Mouse (Mus musculus) 3T3-L1 (cell line): Measurements from ENCODE around the gene Dnajb5.

Source experiments
- DNase-seq: peaks from one replicate; pipeline ENCODE4 v3.0.0-alpha.2; 2015; ENCODE audit warnings: low read depth, low spot score

The Dnajb5 gene

DNA sequence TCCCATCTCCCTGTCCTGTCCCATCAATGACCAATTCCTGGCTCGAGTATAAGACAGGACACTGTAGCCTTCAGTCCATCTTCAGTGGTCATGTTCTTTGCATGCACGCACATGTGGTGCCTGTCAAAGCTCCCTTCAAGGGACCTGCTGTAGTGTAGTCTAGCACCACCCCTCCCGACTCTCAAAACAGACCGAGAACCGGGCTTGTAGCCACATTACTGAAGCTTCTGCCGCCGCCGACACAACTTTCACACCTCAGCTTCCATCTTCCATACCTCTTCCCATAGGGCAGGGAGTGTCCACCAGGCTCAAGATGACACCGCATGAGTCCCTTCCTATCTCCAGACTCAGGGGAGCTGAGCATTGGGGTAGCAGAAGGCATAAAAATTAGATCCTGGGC lies 5.4 kb upstream of the Dnajb5 start:
- no peak for DNase-seq

DNA sequence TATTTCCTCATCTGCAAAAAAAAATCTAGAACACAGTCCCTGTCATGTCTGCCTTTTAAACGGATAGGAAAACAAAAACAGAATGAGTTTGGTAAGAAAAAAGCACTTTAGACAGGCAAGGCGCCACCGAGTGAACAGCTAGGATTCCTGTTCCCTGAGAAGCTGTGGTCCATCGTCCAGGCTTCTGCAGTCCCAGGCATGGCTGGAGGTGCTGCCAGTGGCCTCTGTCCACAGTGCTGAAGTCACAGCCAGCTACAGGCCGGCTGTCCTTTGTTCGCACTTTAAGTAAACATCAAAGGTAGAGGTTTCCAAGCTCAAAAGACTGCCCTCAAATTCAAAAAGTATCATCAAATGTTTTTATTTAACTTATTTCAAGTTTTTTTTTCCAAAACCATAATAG lies 4.6 kb upstream of the Dnajb5 start:
- peak; percentile 71 for DNase-seq

DNA sequence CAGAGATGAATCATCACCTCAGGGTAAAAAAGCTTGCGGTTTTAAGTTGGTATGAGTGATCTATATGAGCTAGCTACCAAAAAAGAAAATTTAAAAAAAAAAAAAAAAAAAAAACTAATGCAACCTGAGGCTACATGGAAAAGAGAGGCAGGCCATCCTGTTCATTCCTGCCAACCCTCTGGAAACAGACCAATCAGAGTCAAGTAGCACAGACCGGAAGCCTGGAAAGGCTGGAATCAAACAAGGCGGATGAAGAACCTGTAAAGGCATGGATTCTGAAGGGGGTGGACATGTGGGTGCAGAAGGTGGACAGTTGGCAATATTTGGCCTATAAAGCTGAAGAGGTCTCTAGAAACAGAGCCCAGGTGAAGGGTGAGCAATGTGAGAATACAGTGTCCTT lies 4.2 kb upstream of the Dnajb5 start:
- DNase-seq = no peak

DNA sequence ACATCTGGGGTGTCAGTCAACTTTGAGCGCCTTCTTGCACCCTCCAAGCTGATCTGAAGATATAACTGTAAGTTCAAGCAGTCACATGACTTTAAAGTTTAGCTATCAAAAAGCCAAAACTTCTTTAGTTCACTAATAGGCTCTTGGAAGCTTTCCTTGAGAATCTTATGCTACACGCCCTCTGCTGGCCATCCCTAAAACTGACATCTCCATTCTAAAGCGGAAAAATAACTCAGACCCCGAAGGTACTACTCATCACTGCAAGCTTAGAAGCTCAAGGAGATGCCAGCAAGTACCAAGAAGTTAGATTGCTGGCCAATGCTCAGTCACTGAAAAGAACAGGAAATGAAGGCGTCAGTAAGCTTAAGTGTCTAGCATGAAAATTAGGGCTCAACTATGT lies 3.7 kb upstream of the Dnajb5 start:
- peak; percentile 79 for DNase-seq

DNA sequence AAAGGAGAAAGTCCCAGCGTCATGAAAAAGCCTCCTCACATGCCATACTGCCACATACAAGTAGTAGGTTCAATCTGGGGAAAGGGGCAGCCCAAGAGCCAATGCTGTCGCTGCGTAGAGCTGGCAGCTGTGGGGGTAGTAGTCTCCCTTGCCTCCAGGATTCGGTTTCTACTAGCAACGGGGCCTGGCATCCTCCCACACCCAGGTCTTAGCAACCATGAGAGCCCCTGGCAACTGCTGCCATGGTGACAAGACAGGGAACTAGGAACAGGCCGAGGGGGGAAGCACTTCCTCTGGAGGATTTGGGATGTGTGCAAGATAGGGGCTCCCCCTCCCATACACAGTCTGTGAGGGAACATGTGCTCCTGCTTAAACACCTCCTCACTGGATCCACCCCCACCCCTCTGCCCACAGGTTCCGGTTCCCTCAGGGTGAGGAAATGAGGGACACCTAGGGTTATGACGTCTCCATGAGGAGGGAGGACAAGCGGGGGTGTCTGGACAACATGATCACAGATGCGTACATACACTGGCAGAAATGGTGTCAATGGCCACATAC lies 2.8 kb upstream of the Dnajb5 start:
- no peak for DNase-seq

DNA sequence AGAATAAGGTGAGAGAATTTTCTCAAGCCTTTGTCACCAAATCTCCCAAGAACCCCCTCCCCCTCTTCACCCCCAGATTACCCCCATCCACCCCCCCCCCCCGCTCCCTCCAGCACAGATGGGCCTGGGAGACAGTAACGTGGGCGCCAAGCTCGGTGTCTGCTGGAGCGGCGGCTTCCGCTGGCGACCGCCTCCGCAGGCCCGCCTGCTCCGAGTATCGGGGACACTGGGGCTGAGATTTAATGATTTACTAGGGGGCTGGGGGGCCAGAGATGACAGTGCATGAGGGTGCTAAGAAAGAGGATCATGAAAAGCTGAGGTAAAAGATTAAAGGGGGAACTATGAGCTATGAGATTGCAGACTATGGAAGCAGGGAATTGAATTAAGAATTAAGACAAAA lies 1.1 kb upstream of the Dnajb5 start:
- no peak for DNase-seq

DNA sequence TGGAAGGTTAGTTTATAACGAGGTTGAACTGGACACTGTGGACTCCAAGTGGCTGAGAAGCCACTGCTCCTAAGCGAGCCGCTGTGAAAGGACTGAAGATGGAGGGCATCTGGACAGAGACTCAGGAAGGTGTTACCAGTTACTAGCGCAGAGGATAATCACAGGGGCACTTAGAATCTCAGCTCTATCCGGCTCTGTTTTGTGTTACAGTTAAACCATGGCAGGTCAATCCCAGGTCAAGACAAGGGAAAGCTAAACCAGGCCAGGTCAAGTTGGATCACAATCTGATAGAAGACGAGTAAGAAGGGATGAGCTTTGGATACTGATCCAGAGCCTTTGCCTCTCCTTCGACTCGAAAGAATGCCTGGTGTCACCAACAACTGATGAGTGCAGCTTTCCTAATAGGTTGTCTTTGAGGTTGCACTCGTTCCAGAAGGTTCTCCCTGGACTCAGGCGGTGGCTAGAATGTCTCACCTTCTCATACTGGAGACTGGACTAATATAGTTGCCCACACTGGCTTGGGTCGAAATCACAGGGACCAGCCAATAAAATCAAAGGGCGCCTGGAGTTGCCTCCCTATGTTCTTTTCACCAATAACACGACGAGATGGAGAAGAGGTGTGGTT lies 451 bp upstream of the Dnajb5 start:
- DNase-seq = no peak

DNA sequence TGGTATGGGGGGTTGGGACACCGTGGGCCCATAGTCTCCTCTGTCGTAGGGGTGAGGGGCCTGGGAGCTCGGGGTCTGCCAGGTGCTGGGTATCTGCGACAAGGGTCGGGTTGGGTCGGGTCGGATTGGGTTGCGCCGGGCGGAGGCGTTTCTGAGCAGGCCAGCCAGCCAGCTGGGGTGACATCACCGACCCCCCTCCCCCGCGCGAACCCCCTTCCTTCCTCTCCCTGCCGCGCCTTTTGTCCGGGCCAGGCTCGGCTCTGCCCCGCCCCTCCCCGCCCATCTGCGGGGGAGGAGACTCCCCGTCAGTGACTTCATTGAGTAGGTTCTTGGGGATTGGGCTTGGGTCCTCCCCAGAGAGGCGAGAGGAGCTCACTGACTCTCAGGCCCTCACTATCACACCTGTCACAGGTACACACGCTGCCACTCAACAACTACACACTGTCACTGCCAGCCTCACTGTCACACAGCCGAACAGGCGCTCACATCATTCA lies 498 bp downstream of the Dnajb5 start:
- peak; percentile 75 for DNase-seq

DNA sequence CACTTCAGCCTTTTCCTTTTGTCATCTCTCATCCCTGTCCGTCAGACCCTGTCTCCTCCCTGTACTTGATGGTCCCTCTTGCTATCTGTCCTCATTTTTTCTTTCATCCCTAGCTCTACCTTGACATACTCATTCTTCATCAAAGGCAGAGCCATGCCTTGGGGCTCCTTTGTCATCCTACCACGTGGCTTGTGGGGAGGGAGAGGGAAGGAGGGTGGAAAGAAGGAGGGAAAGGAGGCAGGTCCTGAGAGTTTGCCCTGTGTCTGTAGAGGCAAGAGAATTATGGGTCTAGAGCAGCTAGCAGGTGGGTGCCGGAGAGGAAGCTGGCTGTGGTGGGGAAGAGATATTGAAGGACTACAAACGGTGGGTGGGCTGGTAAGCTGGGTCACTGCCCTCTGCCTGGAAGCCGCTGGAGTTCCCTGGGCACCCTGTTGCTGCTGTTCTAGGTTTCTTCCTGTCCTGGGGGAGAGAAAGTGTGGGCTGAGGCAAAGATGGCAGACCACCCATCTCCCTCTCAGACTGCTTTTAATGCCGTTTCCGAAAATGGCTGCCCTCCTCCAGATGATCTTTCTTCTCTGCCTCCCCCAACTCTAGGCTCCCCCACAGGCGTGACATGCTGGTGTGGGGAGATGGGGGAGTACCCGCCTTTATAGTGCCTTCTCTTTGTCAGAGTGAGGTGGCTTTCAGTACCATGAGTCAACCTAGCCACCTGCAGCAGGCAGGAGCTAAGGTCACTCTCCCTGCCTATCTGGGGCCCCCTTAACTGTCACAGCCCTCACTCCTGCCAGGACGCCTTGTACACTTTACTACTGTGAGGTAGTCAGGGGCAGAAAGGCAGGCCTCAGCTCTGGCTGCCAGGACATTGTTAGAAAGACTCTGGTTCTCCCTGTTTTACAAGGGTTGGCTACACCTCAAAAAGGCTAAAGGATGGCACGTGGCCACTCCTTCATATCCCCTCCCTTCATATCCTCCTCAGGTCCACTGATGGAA lies 1.9 kb downstream of the Dnajb5 start:
- DNase-seq = no peak

DNA sequence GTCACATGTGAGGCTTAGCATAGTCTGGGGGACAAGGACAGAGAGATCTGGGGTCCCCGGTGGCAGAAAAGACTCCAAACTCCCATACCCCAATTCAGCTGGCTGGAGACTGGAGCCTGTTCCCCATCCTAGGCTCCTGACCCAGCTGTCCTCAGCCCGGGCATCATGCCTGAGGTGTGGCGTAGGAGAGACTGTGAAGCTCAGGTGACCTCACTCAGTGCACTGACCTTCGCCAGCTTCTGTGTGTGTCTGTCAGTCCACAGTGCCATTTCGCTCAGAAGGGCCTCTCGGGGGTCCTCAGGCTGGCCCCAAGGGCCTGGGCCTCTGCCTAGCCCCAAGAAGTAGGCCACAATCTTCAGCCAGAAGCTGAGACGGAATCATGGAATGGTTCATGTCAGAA lies 2.9 kb downstream of the Dnajb5 start:
- DNase-seq = no peak

DNA sequence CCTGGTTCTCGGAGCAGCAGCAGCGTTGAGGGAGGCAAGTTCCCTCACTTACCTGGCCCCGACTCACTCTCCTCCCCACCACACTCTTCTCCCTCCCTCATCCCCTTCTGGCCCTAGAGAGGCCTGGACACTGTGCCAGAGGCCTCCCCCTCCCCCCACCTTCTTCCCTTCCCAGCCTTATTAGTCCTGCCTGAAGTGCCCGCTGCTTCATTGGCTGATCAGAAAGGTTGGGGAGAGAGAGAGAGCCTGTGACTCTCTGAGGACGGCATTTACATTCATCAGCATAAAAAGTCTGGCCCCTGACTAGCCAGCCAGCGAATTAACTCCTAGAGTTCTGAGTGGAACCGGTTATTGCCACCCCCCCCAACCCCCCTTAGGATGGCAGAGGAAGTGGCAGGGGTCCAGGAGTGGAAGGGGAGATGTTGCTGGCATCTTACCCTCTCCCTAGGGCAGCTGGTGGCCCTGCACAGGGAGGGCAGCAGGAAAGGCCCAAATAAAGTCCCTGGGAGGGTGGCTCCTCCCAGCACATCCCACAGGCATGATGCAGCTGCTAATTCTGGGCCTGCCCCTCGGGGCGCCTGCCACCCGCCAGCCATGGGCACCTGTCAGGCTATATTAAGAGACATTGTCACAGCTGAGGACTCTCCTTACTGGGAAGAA lies 4.0 kb downstream of the Dnajb5 start:
- no peak for DNase-seq

DNA sequence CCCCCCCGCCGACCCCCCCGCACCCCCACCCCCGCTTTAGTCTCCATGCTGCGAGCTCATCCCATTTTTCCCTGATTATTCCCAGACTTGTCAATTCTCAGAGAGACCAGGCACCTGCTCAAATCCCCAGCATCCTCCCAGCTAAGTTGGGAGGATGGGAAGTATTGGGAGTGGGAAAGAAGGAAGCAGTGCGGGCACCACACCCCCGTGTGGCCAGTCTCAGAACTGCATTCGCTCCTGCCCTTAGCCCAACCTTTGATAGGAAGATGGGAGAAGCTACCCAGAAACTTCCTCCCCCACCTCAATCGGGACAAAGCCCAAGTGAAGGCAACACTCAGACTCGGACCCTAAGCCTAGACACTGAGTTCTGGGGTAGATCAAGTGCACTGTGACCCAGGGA lies 4.7 kb downstream of the Dnajb5 start:
- DNase-seq = peak; percentile 80

DNA sequence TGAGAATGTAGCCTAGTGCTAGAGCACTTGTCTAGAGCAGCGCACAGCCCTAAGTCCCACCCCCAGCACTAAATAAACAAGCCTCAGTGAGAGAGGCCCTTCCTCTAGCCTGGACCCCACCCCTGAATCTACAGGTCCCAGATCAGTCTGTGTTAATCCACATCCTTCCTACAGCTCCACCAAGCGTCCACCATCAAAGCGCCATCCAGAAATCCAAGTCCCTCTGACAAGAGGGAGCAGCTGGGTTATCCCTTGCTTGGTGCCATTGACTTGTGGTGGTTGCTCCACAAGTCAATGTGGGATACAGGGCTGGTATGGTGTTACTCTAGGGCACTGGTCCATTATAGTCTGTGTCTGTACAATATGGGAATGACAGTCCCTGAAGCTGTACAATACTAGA lies 5.6 kb downstream of the Dnajb5 start:
- no peak for DNase-seq

DNA sequence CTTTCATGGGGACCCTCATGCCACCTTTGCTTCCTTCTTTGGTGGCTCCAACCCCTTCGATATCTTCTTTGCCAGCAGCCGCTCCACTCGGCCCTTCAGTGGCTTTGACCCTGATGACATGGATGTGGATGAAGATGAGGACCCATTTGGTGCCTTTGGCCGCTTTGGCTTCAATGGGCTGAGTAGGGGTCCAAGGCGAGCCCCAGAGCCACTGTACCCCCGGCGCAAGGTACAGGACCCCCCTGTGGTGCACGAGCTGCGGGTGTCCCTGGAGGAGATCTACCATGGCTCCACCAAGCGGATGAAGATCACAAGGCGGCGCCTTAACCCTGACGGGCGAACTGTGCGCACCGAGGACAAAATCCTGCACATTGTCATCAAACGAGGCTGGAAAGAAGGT lies 7.0 kb downstream of the Dnajb5 start:
- no peak for DNase-seq

DNA sequence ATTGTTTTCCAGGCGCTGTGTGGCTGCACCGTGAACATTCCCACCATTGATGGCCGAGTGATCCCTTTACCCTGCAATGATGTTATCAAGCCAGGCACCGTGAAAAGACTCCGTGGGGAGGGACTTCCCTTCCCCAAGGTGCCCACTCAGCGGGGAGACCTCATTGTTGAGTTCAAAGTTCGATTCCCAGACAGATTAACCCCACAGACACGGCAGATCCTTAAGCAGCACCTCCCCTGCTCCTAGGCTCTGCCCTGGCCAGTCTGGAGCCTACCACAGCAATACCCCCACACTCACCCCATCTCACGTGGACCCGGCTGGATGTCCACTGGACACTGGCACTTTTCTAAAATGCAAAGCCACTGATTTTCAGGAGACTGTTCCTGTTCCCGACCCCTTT lies 7.7 kb downstream of the Dnajb5 start:
- DNase-seq = no peak

DNA sequence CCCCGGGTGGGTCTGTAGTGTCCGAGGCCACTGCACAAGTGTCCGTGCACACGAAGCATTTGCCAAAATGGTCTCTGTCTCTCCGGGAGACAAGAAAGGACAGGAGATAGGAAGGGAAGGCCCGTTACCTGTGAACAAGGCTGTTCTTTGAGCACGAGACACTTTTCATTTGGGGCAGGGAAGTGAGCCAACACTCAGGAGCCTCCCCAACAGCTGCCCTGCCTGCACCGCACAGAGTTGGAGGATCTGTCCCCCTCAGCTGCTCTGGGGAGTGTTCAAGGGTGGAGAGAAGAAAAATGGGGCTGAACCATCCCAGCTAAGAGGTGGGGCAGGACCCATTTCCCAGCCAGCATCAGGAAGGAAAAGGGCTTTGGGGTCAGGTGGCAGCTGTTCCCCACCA lies 8.4 kb downstream of the Dnajb5 start:
- no peak for DNase-seq

DNA sequence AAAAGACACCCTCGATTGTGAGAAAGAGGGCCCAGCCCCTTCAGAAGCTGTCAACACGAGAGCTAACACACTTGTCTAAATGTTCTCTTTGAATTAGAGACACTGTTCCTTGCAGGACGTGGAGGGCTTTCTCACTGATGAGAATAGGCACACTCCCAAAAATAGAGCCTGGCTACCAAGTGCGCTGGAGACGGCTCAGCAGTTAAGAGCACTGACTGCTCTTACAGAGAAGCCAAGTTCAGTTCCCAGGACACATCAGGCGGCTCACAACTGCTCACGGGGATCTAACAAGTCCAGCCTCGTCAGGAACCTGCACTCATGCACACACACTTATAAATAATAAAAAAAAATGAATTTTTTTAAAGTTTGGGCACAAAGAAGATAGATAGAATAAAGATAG lies 9.3 kb downstream of the Dnajb5 start:
- no peak for DNase-seq

DNA sequence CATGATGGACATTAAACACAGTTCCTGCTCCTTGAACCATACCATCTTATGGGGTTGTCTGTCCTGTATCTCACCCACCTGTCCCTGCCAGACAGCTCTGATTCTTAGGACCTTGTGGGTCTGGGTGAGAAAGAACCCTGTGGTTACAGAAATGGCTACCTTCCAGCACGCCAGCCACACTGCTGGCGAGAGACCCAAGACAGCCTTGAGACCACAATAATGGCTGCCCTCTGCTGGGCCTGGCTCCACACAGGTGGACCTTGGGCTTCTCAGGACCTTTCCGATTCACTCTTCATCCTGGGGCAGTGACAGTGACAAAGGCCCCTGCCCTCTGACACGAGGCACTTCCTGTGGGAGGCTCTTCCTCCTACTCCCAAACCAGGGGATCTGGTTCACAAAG lies 9.8 kb downstream of the Dnajb5 start:
- DNase-seq = no peak

DNA sequence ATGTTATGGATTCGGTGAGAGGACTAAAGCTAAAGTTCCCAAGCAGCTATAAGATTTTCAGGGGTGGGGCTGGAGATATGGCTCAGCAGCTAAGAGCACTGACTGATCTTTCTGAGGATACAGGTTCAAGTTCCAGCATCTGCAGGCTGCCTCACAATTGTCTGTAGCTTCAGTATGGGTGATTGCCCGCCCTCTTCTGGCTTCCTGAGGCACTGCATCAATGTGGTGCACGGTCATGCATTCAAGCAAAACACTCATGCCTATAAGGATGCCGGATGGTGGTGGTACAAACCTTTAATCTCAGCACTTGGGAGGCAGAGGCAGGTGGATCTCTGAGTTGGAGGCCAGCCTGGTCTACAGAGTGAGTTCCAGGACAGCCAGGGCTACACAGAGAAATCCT lies 12.0 kb downstream of the Dnajb5 start:
- DNase-seq = peak; percentile 73

DNA sequence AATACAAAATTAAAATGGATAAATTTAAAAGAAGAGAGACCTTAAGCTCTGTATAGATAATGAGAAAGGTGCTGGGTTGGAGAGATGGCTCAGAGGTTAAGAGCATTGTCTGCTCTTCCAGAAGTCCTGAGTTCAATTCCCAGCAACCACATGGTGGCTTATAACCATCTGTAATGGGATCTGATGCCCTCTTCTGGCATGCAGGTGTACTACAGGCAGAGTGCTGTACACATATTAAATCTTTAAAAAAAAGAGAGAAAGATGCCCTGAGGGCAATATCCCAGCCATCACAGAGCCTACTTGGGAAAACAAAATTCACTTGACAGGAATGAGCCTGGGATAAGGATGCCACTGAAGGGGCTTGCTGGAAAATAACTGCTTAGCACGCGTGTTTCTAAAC lies 13.9 kb downstream of the Dnajb5 start:
- peak; percentile 26 for DNase-seq

DNA sequence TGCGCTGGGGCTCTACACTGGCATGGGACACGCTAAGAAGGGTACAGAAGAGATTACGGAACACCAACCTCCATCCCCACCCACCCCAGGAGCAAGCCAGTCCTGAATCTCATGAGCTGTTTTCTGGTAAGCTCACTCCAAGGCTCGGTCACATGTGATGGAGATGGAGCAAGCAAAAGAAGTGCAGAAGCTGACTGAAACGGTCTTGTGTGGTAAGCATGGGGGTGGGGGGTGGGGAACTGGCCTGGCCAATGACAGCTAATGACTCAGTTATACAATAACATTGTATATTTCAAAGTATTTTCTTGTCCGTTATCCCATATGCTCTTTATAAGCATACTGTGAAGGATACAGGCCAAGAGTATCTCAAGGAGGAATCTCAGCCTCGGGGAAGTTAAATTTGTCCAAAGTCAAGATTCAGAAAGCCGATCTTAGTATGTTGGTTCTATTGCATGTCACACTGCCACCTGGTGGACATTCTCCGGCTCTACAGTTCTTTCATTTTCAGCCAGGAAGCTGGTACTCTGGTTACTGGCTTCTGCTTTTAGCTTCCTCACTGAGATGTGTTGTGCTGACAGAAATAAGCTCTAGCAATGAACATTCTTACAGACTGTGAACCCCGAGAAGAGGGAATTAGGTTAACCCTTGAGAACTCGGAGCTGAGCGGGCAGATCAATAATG lies 15.6 kb downstream of the Dnajb5 start:
- peak; percentile 84 for DNase-seq

DNA sequence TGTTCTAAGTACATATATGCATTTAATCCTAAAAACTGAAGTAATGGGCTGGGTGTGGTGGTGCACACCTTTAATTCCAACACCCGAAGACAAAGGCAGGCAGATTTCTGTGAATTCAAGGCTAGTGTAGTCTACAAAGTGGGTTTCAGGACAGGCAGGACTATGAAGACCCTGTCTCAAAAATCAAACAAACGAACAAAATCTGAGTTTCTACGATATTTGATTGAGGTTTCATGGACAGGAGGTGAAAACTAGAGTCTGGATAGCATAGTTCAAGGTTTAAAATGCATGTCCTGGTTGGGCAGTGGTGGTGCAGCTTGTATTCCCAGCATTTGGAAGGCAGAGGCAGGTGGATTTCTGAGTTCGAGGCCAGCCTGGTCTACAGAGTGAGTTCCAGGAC lies 19.7 kb downstream of the Dnajb5 start, which contains the start of gene 1700022I11Rik:
Gene 1700022I11Rik, plus strand, starts transcription at position 301 of the 400 bp plus-strand sequence.
- DNase-seq = no peak
